Mouse (Mus musculus) MEL (cell line): Measurements from ENCODE around the gene Loxl3. TPM values are rescaled to one million over a fixed set of nuclear protein-coding genes. Genes with fewer than 3 reads are reported as not detected.

Source experiments
- DNase-seq: peaks from one replicate; pipeline ENCODE4 v3.0.0; 2011; ENCODE audit warnings: low read depth, low spot score
- H3K27ac ChIP-seq: 2 replicates; pipeline ENCODE4 v1.5.1; 2012; ENCODE audit warnings: low read depth, mild to moderate bottlenecking, control low read depth, low read length, moderate library complexity; ENCODE audit not compliant: control insufficient read depth
- H3K27me3 ChIP-seq, 2 experiments: fragments of 150-350 bp in 1 of 2; sonication (generic) in 1 of 2; 2 replicates each; pipeline ENCODE4 v1.6.1; 2012; ENCODE audit warnings: low read length in 2 of 2, mild to moderate bottlenecking in 2 of 2, improper control_type of control experiment in 1 of 2, moderate library complexity in 1 of 2; ENCODE audit not compliant: insufficient read depth in 2 of 2, control insufficient read depth in 1 of 2
- H3K36me3 ChIP-seq, 2 experiments: 2 replicates each; pipeline ENCODE4 v1.6.1; 2012 to 2014; ENCODE audit warnings: low read length in 2 of 2, improper control_type of control experiment in 1 of 2, inconsistent platforms in 1 of 2, mild to moderate bottlenecking in 1 of 2; ENCODE audit not compliant: insufficient read depth in 2 of 2, control insufficient read depth in 1 of 2
- H3K4me1 ChIP-seq, 2 experiments: fragments of 150-350 bp in 1 of 2; sonication (generic) in 1 of 2; 2 replicates each; pipeline ENCODE4 v1.6.1; 2012; ENCODE audit warnings: low read length in 2 of 2, improper control_type of control experiment in 1 of 2, mild to moderate bottlenecking in 1 of 2; ENCODE audit not compliant: insufficient read depth in 2 of 2, control insufficient read depth in 1 of 2
- H3K4me3 ChIP-seq, 2 experiments: fragments of 150-350 bp in 1 of 2; sonication (generic) in 1 of 2; 2 replicates each; pipeline ENCODE4 v1.5.1; 2012; ENCODE audit warnings: low read depth in 2 of 2, low read length in 2 of 2, mild to moderate bottlenecking in 2 of 2, moderate library complexity in 2 of 2, control low read depth in 1 of 2, improper control_type of control experiment in 1 of 2; ENCODE audit not compliant: control insufficient read depth in 1 of 2, insufficient read depth in 1 of 2
- H3K79me2 ChIP-seq: 2 replicates; pipeline ENCODE4 v1.6.1; 2012; ENCODE audit warnings: mild to moderate bottlenecking, low read length, moderate library complexity; ENCODE audit not compliant: control insufficient read depth, poor library complexity, insufficient read depth
- H3K9ac ChIP-seq: 2 replicates; pipeline ENCODE4 v1.6.1; 2012; ENCODE audit warnings: low read depth, mild to moderate bottlenecking, control low read depth, low read length, moderate library complexity; ENCODE audit not compliant: control insufficient read depth, poor library complexity, severe bottlenecking
- H3K9me3 ChIP-seq: fragments of 150-350 bp; sonication (generic); replicated peaks from 2 replicates; pipeline ENCODE4 v1.6.1; 2012; ENCODE audit warnings: mild to moderate bottlenecking, low read length, improper control_type of control experiment, moderate library complexity; ENCODE audit not compliant: insufficient read depth
- BHLHE40 ChIP-seq: IDR thresholded peaks from 2 replicates; pipeline ENCODE4 v1.6.1; 2012; ENCODE audit warnings: low read depth, mild to moderate bottlenecking, inconsistent platforms, low read length, improper control_type of control experiment, borderline replicate concordance
- CTCF ChIP-seq, 3 experiments: IDR thresholded peaks in 2 of 3; conservative IDR thresholded peaks in 1 of 3; 2 replicates each; pipeline ENCODE4 v1.5.1; 2011 to 2012; ENCODE audit warnings: low read length in 3 of 3, low read depth in 2 of 3, mild to moderate bottlenecking in 2 of 3, improper control_type of control experiment in 1 of 3, inconsistent platforms in 1 of 3, mixed read lengths in 1 of 3, moderate library complexity in 1 of 3; ENCODE audit not compliant: control insufficient read depth in 1 of 3, insufficient read depth in 1 of 3, poor library complexity in 1 of 3, severe bottlenecking in 1 of 3
- ELF1 ChIP-seq: IDR thresholded peaks from 2 replicates; pipeline ENCODE4 v1.6.1; 2014; ENCODE audit warnings: low read depth, mild to moderate bottlenecking, inconsistent platforms, low read length, improper control_type of control experiment, moderate library complexity
- EP300 ChIP-seq, 2 experiments: IDR thresholded peaks; 2 replicates each; pipeline ENCODE4 v1.6.1; 2011; ENCODE audit warnings: improper control_type of control experiment in 2 of 2, low read length in 2 of 2, low read depth in 1 of 2, mild to moderate bottlenecking in 1 of 2
- ETS1 ChIP-seq: IDR thresholded peaks from 2 replicates; pipeline ENCODE4 v1.6.1; 2012; ENCODE audit warnings: low read depth, mild to moderate bottlenecking, inconsistent platforms, low read length, improper control_type of control experiment, moderate library complexity
- GABPA ChIP-seq: IDR thresholded peaks from 2 replicates; pipeline ENCODE4 v1.6.1; 2012; ENCODE audit warnings: low read depth, mild to moderate bottlenecking, inconsistent platforms, low read length, improper control_type of control experiment, moderate library complexity
- MAFK ChIP-seq: IDR thresholded peaks from 2 replicates; pipeline ENCODE4 v1.6.1; 2011; ENCODE audit warnings: low read depth, mild to moderate bottlenecking, low read length, improper control_type of control experiment, borderline replicate concordance
- MAX ChIP-seq: IDR thresholded peaks from 2 replicates; pipeline ENCODE4 v1.6.1; 2011; ENCODE audit warnings: low read length, improper control_type of control experiment
- MAZ ChIP-seq: IDR thresholded peaks from 2 replicates; pipeline ENCODE4 v1.6.1; 2012; ENCODE audit warnings: low read depth, mild to moderate bottlenecking, inconsistent platforms, low read length, improper control_type of control experiment
- MEF2A ChIP-seq: IDR thresholded peaks from 2 replicates; pipeline ENCODE4 v1.6.1; 2014; ENCODE audit warnings: low read depth, mild to moderate bottlenecking, inconsistent platforms, low read length, improper control_type of control experiment; ENCODE audit not compliant: poor library complexity, insufficient replicate concordance, severe bottlenecking; ENCODE audit errors: extremely low read depth
- MXI1 ChIP-seq: IDR thresholded peaks from 2 replicates; pipeline ENCODE4 v1.6.1; 2011; ENCODE audit warnings: mild to moderate bottlenecking, low read depth, low read length, improper control_type of control experiment
- MYC ChIP-seq: IDR thresholded peaks from 2 replicates; pipeline ENCODE4 v1.6.1; 2011; ENCODE audit warnings: low read depth, mild to moderate bottlenecking, low read length, improper control_type of control experiment, moderate library complexity
- NELFE ChIP-seq: IDR thresholded peaks from 2 replicates; pipeline ENCODE4 v1.6.1; 2011; ENCODE audit warnings: low read depth, low read length, improper control_type of control experiment
- POLR2A ChIP-seq, 2 experiments: IDR thresholded peaks; 2 replicates each; pipeline ENCODE4 v1.6.1; 2011 to 2012; ENCODE audit warnings: low read length in 2 of 2, mild to moderate bottlenecking in 2 of 2, control low read depth in 1 of 2, improper control_type of control experiment in 1 of 2, low read depth in 1 of 2, moderate library complexity in 1 of 2; ENCODE audit not compliant: control insufficient read depth in 1 of 2, insufficient read depth in 1 of 2, poor library complexity in 1 of 2
- POLR2AphosphoS2 ChIP-seq: IDR thresholded peaks from 2 replicates; pipeline ENCODE4 v1.6.1; 2011; ENCODE audit warnings: low read length, improper control_type of control experiment
- SIN3A ChIP-seq: IDR thresholded peaks from 2 replicates; pipeline ENCODE4 v1.6.1; 2012; ENCODE audit warnings: low read length, improper control_type of control experiment, inconsistent platforms
- TAL1 ChIP-seq: IDR thresholded peaks from 2 replicates; pipeline ENCODE4 v1.6.1; 2012; ENCODE audit warnings: mild to moderate bottlenecking, inconsistent platforms, low read length, moderate library complexity, mixed read lengths
- TCF12 ChIP-seq: IDR thresholded peaks from 2 replicates; pipeline ENCODE4 v1.6.1; 2014; ENCODE audit warnings: low read depth, mild to moderate bottlenecking, inconsistent platforms, low read length, improper control_type of control experiment, moderate library complexity
- ZMIZ1 ChIP-seq: IDR thresholded peaks from 2 replicates; pipeline ENCODE4 v1.6.1; 2012; ENCODE audit warnings: low read depth, mild to moderate bottlenecking, inconsistent platforms, low read length, improper control_type of control experiment, moderate library complexity
- polyA plus RNA-seq, 2 experiments: library from polyadenylated mRNA; stranded (reverse) in 1 of 2; unstranded in 1 of 2; fragments of >175 nt in 1 of 2; fragments of >200 nt in 1 of 2; gene quantifications; 2 replicates each; pipeline versions ENCODE4 v1.2.1 to v1.2.4; 2012; ENCODE audit warnings: low replicate concordance in 2 of 2, low read depth in 1 of 2; ENCODE audit not compliant: insufficient read length in 2 of 2, insufficient read depth in 1 of 2, missing spikeins in 1 of 2
- total RNA-seq: library from RNA; depleted of rRNA; stranded (reverse); fragments of 300-350 nt; gene quantifications from 2 replicates; pipeline ENCODE4 v1.2.3, GENCODE M21; 2012; rRNA removed

The Loxl3 gene
- total RNA-seq (0.77 and 0.78 TPM in 2 replicates), polyA plus RNA-seq (1 to 10 TPM in 1 of 2 experiments, not detected in 1; 1.0 TPM)

GRCm38 (mm10) chr6:83033249-83034185, at the start of gene Loxl3, which contains the start of gene Dok1:
Gene Loxl3, plus strand, starts transcription at chr6:83034173.
Gene Dok1, minus strand, starts transcription at chr6:83033471.
- Histone ChIP-seq H3K79me2 (peaks cover 9% of the 10 kb centered on the region), H3K27ac (peak within 1 kb of the TSS; percentile 56), H3K36me3 (peaks cover 0 to 4% of the 10 kb centered on the region in 2 experiments; a peak in 2 of 4 replicates), H3K27me3 (no peaks in the 10 kb centered on the region; a peak in 1 of 4 replicates), H3K9me3 (no peaks in the 10 kb centered on the region), H3K4me1 (peaks cover 0 to 9% of the 10 kb centered on the region in 2 experiments; a peak in 3 of 4 replicates), H3K4me3 (peak within 1 kb of the TSS; percentile 94 to 98), H3K9ac (peak within 1 kb of the TSS; percentile 96)
- DNase-seq: peak; percentile 84
- TF ChIP-seq SIN3A (peak; percentile 55; the same call in 1 of the 2 replicates), EP300 (IDR thresholded peaks at IDR 0.05; ENCODE audit: low read depth in 1 of 2, low read length in 2 of 2) (peak in 1 of 2 experiments; percentile 3; a peak in 1 of 4 replicates), MXI1 (peak; percentile 51), MYC (0 out of 2 replicates have a peak, but pooled peaks have one; percentile 13), ETS1 (peak; percentile 15; the same call in 1 of the 2 replicates), MAFK (peak; percentile 94), TCF12 (peak; percentile 36; the same call in 1 of the 2 replicates), TAL1 (no peak), POLR2A (IDR thresholded peaks at IDR 0.05; ENCODE audit: control insufficient read depth in 1 of 2, insufficient read depth in 1 of 2, low read depth in 1 of 2, low read length in 2 of 2, poor library complexity in 1 of 2) (peak; percentile 41 to 69; a peak in 3 of 4 replicates), CTCF (IDR thresholded peaks at IDR 0.05 in 2 of 3, conservative IDR thresholded peaks at IDR 0.05 in 1 of 3; ENCODE audit: control insufficient read depth in 1 of 3, insufficient read depth in 1 of 3, low read depth in 2 of 3, low read length in 3 of 3, poor library complexity in 1 of 3, severe bottlenecking in 1 of 3) (no peak), POLR2AphosphoS2 (peak; percentile 74; the same call in 1 of the 2 replicates), GABPA (peak; percentile 86; the same call in 1 of the 2 replicates), MAX (0 out of 2 replicates have a peak, but pooled peaks have one; percentile 10), ZMIZ1 (peak; percentile 55; the same call in 1 of the 2 replicates), MAZ (peak; percentile 82), ELF1 (peak; percentile 77), NELFE (peak; percentile 68), MEF2A (no peak), BHLHE40 (no peak)
